Mouse (Mus musculus) kidney, adult 2 months (tissue): ENCODE measurements around the gene Slc25a26.

Source experiments
- CTCF ChIP-seq: fragments of 200-500 bp; conservative IDR thresholded peaks from 2 replicates; pipeline ENCODE4 v1.5.1; 2011; ENCODE audit warnings: low read depth, mild to moderate bottlenecking, control low read depth, low read length, moderate library complexity, mixed read lengths; ENCODE audit not compliant: insufficient read depth, insufficient read length
- POLR2A ChIP-seq: fragments of 200-500 bp; IDR thresholded peaks from one replicate; pipeline ENCODE4 v1.6.1; 2011; ENCODE audit warnings: low read depth, low read length, control low read depth

GRCm38 (mm10) chr6:94594096-94594665 is 94.0 kb downstream of the Slc25a26 start:
- TF ChIP-seq CTCF (no peak), POLR2A (no peak)
